Mouse (Mus musculus) embryonic facial prominence, embryonic 12.5 days (tissue): ENCODE results near the gene Maml2. TPM values are rescaled to one million over a fixed set of nuclear protein-coding genes. Genes with fewer than 3 reads are reported as not detected.
A peak's percentile ranks its signal among the peaks of the same experiment; 100 is the strongest.

ENCODE experiments used
- ATAC-seq: fragments of 200-750 bp; cut with Nextera tagmentation; 2 replicates; pipeline ENCODE4 v1.8.0; 2017; ENCODE audit not compliant: insufficient number of reproducible peaks, insufficient read depth, low FRiP score, low TSS enrichment
- H3K27ac ChIP-seq: fragments of 300-500 bp; sonication (generic); 2 replicates; pipeline ENCODE4 v1.5.1; 2016; ENCODE audit warnings: mild to moderate bottlenecking
- H3K27me3 ChIP-seq: fragments of 300-500 bp; sonication (generic); 2 replicates; pipeline ENCODE4 v1.6.1; 2016; ENCODE audit warnings: mild to moderate bottlenecking, moderate library complexity
- H3K36me3 ChIP-seq: fragments of 300-500 bp; sonication (generic); 2 replicates; pipeline ENCODE4 v1.6.1; 2016; ENCODE audit warnings: mild to moderate bottlenecking
- H3K4me1 ChIP-seq: fragments of 300-500 bp; sonication (generic); 2 replicates; pipeline ENCODE4 v1.6.1; 2016
- H3K4me2 ChIP-seq: fragments of 300-500 bp; sonication (generic); replicated peaks from 2 replicates; pipeline ENCODE4 v1.6.1; 2016; ENCODE audit warnings: mild to moderate bottlenecking, moderate library complexity
- H3K4me3 ChIP-seq: fragments of 300-500 bp; sonication (generic); 2 replicates; pipeline ENCODE4 v1.5.1; 2016; ENCODE audit warnings: mild to moderate bottlenecking
- H3K9ac ChIP-seq: fragments of 300-500 bp; sonication (generic); 2 replicates; pipeline ENCODE4 v1.6.1; 2016; ENCODE audit warnings: mild to moderate bottlenecking, moderate library complexity
- H3K9me3 ChIP-seq: fragments of 300-500 bp; sonication (generic); 2 replicates; pipeline ENCODE4 v1.6.1; 2016; ENCODE audit warnings: mild to moderate bottlenecking, moderate library complexity
- WGBS: fragments of 180-500 bp; shearing (Covaris S2); methylation state at CpG from one replicate; pipeline ENCODE4 v1.1.7; 2016; 5-methylcytosine and 5-hydroxymethylcytosine counted together
- polyA plus RNA-seq: library from polyadenylated mRNA; unstranded; fragments of >200 nt; fragmentation: Nextera tagmentation; extraction: Ambion mirVana; gene quantifications from 2 replicates; pipeline ENCODE4 v1.2.1, GENCODE M21; 2016

The Maml2 gene
- polyA plus RNA-seq, 1 experiment from 2014 or later: 13.6 TPM

DNA sequence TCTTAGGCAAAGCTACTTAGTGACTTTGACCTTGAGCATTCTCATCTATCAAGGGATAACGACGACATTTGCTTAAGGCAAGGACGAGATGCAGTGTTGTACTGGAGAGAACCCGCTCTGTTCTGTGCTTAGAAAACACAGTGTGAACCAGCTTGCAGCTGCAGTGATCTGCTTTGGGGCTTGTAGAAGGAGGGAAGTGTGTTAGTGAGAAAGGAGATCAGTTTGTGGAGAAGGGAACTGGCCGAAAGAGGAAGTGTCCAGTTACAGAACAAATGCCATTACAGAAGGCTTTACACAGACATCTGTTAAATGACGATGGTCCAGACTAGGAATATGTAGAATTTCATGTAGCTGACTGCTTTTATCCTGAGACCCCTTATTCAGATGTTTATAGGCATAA lies 243.0 kb downstream of the Maml2 start:
- no peak overlapping the region for H3K9ac ChIP-seq
- H3K4me3 ChIP-seq: no peak overlapping the region
- peak overlapping the region; percentile 54 for H3K27ac ChIP-seq
- peaks cover 37% of the 10 kb centered on the region for H3K4me1 ChIP-seq
- H3K36me3 ChIP-seq: no peaks in the 10 kb centered on the region
- no peak overlapping the region for H3K4me2 ChIP-seq
- H3K9me3 ChIP-seq: no peaks in the 10 kb centered on the region
- H3K27me3 ChIP-seq: no peaks in the 10 kb centered on the region
- ATAC-seq: no peak
- WGBS: 10% methylated on average over 6 of the region's 6 CpGs

DNA sequence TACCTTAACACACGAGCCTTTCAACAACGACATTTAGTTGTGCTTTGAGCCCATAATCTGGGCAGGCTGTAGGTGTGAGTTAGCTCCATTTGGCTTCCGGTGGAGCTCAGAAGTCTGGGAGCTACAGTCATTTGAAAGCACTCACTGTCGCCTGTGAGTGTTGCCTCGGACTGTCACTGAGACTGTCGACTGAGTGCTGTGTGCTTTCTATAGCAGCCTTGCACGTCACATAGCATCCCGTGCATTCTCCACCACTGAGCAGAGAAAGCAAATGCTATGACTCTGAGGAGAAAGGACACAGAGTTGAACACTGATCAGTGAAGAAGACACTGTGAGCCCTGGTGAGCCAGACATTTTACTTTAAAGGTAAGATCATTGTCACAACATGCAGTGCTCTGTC lies 245.4 kb downstream of the Maml2 start:
- no peak overlapping the region for H3K4me3 ChIP-seq
- no peak overlapping the region for H3K4me2 ChIP-seq
- 60% methylated on average over 8 of the region's 8 CpGs for WGBS
- no peak overlapping the region for H3K27ac ChIP-seq
- no peak for ATAC-seq
- peaks cover 24% of the 10 kb centered on the region for H3K4me1 ChIP-seq
- H3K9ac ChIP-seq: no peak overlapping the region
- H3K9me3 ChIP-seq: no peaks in the 10 kb centered on the region
- no peaks in the 10 kb centered on the region for H3K36me3 ChIP-seq
- H3K27me3 ChIP-seq: no peaks in the 10 kb centered on the region

DNA sequence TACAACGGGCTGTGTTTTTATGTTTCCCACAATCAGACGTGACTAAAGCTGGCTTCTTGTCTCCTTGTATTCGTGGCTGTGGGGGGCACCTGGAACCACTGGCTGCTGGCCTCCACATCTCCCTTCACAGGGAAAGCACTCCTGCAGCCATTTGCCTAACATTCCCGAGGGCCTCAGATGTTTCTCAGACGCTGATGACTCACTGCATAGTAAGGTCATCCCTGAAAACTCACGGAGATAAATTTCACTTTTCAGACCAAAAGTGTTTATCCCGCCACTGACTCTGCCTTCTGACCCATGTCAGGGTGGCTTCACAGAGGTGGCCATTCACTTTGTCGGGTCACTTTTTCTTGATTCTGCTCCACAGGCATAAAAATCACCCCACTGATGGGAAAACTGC lies 246.4 kb downstream of the Maml2 start:
- peaks cover 24% of the 10 kb centered on the region for H3K4me1 ChIP-seq
- H3K9ac ChIP-seq: no peak overlapping the region
- no peaks in the 10 kb centered on the region for H3K9me3 ChIP-seq
- no peak overlapping the region for H3K27ac ChIP-seq
- ATAC-seq: no peak
- WGBS: 55% methylated on average over 8 of the region's 8 CpGs
- H3K4me3 ChIP-seq: no peak overlapping the region
- no peaks in the 10 kb centered on the region for H3K27me3 ChIP-seq
- no peaks in the 10 kb centered on the region for H3K36me3 ChIP-seq
- H3K4me2 ChIP-seq: no peak overlapping the region

GRCm38 (mm10) chr9:13545726-13546125 lies 248.0 kb downstream of the Maml2 start:
- Histone ChIP-seq H3K36me3 (no peaks in the 10 kb centered on the region), H3K27me3 (no peaks in the 10 kb centered on the region), H3K4me2 (no peak overlapping the region), H3K9ac (no peak overlapping the region), H3K27ac (no peak overlapping the region), H3K4me1 (peaks cover 9% of the 10 kb centered on the region), H3K4me3 (no peak overlapping the region), H3K9me3 (no peaks in the 10 kb centered on the region)
- no peak for ATAC-seq
- 80% methylated on average over 6 of the region's 6 CpGs for WGBS

GRCm38 (mm10) chr9:13549911-13550310 lies 252.2 kb downstream of the Maml2 start:
- H3K9ac ChIP-seq: no peak overlapping the region
- WGBS: 78% methylated on average over 3 of the region's 3 CpGs
- ATAC-seq: no peak

GRCm38 (mm10) chr9:13552380-13553052 lies 254.8 kb downstream of the Maml2 start:
- WGBS: 57% methylated on average over 5 of the region's 5 CpGs
- Histone ChIP-seq H3K4me2 (no peak overlapping the region), H3K36me3 (no peaks in the 10 kb centered on the region), H3K27me3 (no peaks in the 10 kb centered on the region), H3K4me3 (no peak overlapping the region), H3K9ac (no peak overlapping the region), H3K27ac (no peak overlapping the region), H3K4me1 (peaks cover 6% of the 10 kb centered on the region; the same call in 1 of the 2 replicates), H3K9me3 (no peaks in the 10 kb centered on the region)
- no peak for ATAC-seq

More at GRCm38 (mm10) chr9:13549911-13550310, 252.2 kb downstream of the Maml2 start:
- no peak overlapping the region for H3K27ac ChIP-seq
- peaks cover 6% of the 10 kb centered on the region; the same call in 1 of the 2 replicates for H3K4me1 ChIP-seq
- H3K27me3 ChIP-seq: no peaks in the 10 kb centered on the region
- H3K4me3 ChIP-seq: no peak overlapping the region
- no peaks in the 10 kb centered on the region for H3K9me3 ChIP-seq
- H3K4me2 ChIP-seq: no peak overlapping the region
- no peaks in the 10 kb centered on the region for H3K36me3 ChIP-seq

DNA sequence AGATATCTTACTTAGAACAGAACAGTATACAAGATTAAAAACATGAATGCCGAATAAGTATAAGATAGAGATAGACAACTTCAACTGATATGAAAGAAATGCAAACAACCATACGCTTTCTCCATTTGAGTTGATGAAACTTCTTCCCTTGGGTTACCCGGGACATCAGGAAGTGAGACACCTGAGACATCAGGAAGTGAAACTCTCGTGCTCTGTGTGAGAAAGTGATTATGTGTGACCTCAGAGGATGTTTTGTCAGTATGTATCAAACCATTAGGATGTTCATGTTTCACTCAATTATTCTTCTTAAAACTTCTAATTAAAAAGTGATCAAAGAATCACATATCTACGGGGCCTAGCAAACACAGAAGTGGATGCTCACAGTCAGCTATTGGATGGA lies 257.0 kb downstream of the Maml2 start:
- no peak overlapping the region for H3K4me2 ChIP-seq
- 80% methylated on average over 5 of the region's 5 CpGs for WGBS
- H3K9me3 ChIP-seq: no peaks in the 10 kb centered on the region
- H3K4me1 ChIP-seq: 0 out of 2 replicates have a peak, but pooled peaks cover 2% of the 10 kb centered on the region
- H3K27ac ChIP-seq: no peak overlapping the region
- no peak overlapping the region for H3K4me3 ChIP-seq
- H3K9ac ChIP-seq: no peak overlapping the region
- H3K27me3 ChIP-seq: no peaks in the 10 kb centered on the region
- no peaks in the 10 kb centered on the region for H3K36me3 ChIP-seq
- ATAC-seq: no peak

DNA sequence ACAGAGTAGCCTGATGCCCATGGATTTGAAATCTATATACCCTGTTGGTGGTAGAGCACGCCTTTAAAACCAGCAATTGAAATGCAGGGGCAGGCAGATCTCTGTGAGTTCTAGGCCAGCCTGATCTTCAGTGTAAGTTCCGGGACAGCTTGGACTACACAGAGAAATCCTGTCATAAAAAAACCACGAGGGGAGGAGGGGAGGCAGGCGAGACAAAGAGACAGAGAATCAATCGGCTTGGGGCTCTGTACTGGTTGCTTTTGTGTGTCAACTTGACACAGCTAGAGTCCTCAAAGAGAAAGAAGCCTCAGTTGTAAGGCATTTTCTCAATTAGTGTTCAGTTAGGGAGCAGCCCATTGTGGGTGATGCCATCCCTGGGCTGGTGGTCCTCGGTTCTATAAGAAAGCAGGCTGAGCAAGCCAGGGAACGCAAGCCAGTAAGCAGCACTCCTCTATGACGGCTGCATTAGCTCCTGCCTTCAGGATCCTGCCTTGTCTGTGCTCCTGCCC lies 258.3 kb downstream of the Maml2 start:
- Histone ChIP-seq H3K27me3 (no peaks in the 10 kb centered on the region), H3K36me3 (no peaks in the 10 kb centered on the region), H3K4me2 (no peak overlapping the region), H3K27ac (no peak overlapping the region), H3K4me3 (no peak overlapping the region), H3K9ac (no peak overlapping the region), H3K9me3 (no peaks in the 10 kb centered on the region), H3K4me1 (0 out of 2 replicates have a peak, but pooled peaks cover 2% of the 10 kb centered on the region)
- 68% methylated on average over 8 of the region's 8 CpGs for WGBS
- no peak for ATAC-seq

- WGBS: 87% methylated on average over 3 of the region's 3 CpGs
- H3K4me1 ChIP-seq: 0 out of 2 replicates have a peak, but pooled peaks cover 2% of the 10 kb centered on the region
Observed at GRCm38 (mm10) chr9:13556696-13557095, 258.9 kb downstream of the Maml2 start.

DNA sequence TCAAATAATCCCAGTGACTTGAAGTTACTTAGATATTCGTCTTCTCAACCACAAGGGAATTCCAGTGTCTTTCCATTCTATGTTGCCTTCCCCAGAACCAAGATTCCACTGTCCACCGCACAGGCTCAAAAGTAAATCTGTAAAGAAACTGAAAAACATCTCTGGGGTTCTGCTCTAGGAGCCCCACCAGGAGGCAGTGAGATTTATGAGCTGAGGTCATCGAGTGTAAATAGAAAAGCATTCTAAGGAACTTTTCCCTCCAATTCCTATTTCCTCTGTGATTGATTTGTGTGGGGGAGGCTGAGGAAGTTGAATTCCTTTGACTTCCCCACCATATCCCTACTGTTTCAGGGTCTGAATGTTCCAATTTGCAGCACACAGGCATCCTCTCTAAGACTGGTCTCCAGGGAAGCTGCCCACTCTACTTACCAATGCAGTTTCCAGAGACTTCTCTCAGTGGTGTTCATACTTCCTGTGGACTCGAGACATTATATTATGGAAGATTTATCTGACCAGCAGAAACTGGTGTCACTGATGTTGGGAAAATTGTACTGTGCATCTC lies 261.1 kb downstream of the Maml2 start:
- no peak overlapping the region for H3K4me3 ChIP-seq
- H3K9me3 ChIP-seq: no peaks in the 10 kb centered on the region
- no peak overlapping the region for H3K4me2 ChIP-seq
- ATAC-seq: no peak
- H3K27ac ChIP-seq: no peak overlapping the region
- H3K9ac ChIP-seq: no peak overlapping the region
- H3K36me3 ChIP-seq: no peaks in the 10 kb centered on the region
- H3K27me3 ChIP-seq: no peaks in the 10 kb centered on the region
- H3K4me1 ChIP-seq: peaks cover 6% of the 10 kb centered on the region
- 73% methylated on average over 4 of the region's 4 CpGs for WGBS

More at GRCm38 (mm10) chr9:13556696-13557095, 258.9 kb downstream of the Maml2 start:
- H3K4me2 ChIP-seq: no peak overlapping the region
- H3K4me3 ChIP-seq: no peak overlapping the region
- no peaks in the 10 kb centered on the region for H3K27me3 ChIP-seq
- no peak overlapping the region for H3K9ac ChIP-seq
- H3K27ac ChIP-seq: no peak overlapping the region
- no peaks in the 10 kb centered on the region for H3K9me3 ChIP-seq
- no peaks in the 10 kb centered on the region for H3K36me3 ChIP-seq
- no peak for ATAC-seq

DNA sequence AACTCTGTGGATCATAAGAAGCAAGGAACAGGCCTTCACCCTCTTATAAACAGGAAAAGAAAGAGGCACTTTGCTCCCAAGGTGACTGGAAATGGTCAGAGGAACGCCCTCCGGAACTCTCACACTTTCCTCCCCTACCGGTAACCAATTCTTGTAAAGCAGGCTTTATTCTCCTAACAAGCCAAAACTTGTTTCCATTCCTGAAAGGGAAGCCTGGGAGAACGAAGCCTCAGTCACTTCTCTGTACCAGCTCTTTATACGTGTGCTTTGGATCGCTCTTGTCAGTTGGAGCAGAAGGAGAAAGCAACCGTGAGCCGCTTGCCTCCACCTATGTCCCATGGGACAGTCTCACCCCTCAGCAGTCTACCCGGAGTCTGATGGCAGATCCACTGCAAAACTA lies 262.9 kb downstream of the Maml2 start:
- Histone ChIP-seq H3K36me3 (no peaks in the 10 kb centered on the region), H3K27me3 (no peaks in the 10 kb centered on the region), H3K4me2 (no peak overlapping the region), H3K4me1 (peaks cover 12% of the 10 kb centered on the region), H3K27ac (no peak overlapping the region; the same call in 1 of the 2 replicates), H3K9ac (no peak overlapping the region), H3K9me3 (no peaks in the 10 kb centered on the region), H3K4me3 (no peak overlapping the region)
- WGBS: 73% methylated on average over 9 of the region's 9 CpGs
- ATAC-seq: no peak

- peaks cover 12% of the 10 kb centered on the region for H3K4me1 ChIP-seq
- H3K27ac ChIP-seq: no peak overlapping the region
- no peaks in the 10 kb centered on the region for H3K36me3 ChIP-seq
- WGBS: 93% methylated on average over 1 of the region's 1 CpGs
- no peaks in the 10 kb centered on the region for H3K9me3 ChIP-seq
- no peak overlapping the region for H3K4me2 ChIP-seq
- H3K4me3 ChIP-seq: no peak overlapping the region
- no peak for ATAC-seq
- no peak overlapping the region for H3K9ac ChIP-seq
- H3K27me3 ChIP-seq: no peaks in the 10 kb centered on the region
Observed at GRCm38 (mm10) chr9:13561335-13561734, 263.6 kb downstream of the Maml2 start.
